Mouse (Mus musculus) lung, embryonic 15.5 days (tissue): Measurements from ENCODE around the gene Olfr472. TPM values are rescaled to one million over a fixed set of nuclear protein-coding genes. Genes with fewer than 3 reads are reported as not detected.
"Not testable (repeated sequence)": the region's sequence is repeated elsewhere in the genome, so short reads cannot be mapped to it uniquely, and the experiment has no call there.

ENCODE experiments used
- ATAC-seq: fragments of 200-750 bp; cut with Nextera tagmentation; 2 replicates; pipeline ENCODE4 v1.8.0; 2017; ENCODE audit warnings: moderate number of reproducible peaks, borderline replicate concordance; ENCODE audit not compliant: low FRiP score, low TSS enrichment; ENCODE audit errors: extremely low read depth
- H3K27ac ChIP-seq: fragments of 300-500 bp; sonication (generic); 2 replicates; pipeline ENCODE4 v1.5.1; 2015; ENCODE audit warnings: moderate library complexity, mild to moderate bottlenecking, inconsistent platforms
- H3K27me3 ChIP-seq: fragments of 300-500 bp; sonication (generic); 2 replicates; pipeline ENCODE4 v1.6.1; 2015; ENCODE audit warnings: inconsistent platforms
- H3K36me3 ChIP-seq: fragments of 300-500 bp; sonication (generic); 2 replicates; pipeline ENCODE4 v1.6.1; 2015; ENCODE audit warnings: inconsistent platforms
- H3K4me1 ChIP-seq: fragments of 300-500 bp; sonication (generic); 2 replicates; pipeline ENCODE4 v1.6.1; 2015; ENCODE audit warnings: inconsistent platforms
- H3K4me2 ChIP-seq: fragments of 300-500 bp; sonication (generic); 2 replicates; pipeline ENCODE4 v1.6.1; 2015; ENCODE audit warnings: inconsistent platforms, mild to moderate bottlenecking, moderate library complexity
- H3K4me3 ChIP-seq: fragments of 300-500 bp; sonication (generic); 2 replicates; pipeline ENCODE4 v1.5.1; 2015; ENCODE audit warnings: mild to moderate bottlenecking, inconsistent platforms
- H3K9ac ChIP-seq: fragments of 300-500 bp; sonication (generic); 2 replicates; pipeline ENCODE4 v1.6.1; 2015; ENCODE audit warnings: inconsistent platforms
- H3K9me3 ChIP-seq: fragments of 300-500 bp; sonication (generic); 2 replicates; pipeline ENCODE4 v1.6.1; 2016; ENCODE audit warnings: inconsistent platforms
- WGBS: fragments of 180-500 bp; shearing (Covaris S2); methylation state at CpG from one replicate; pipeline ENCODE4 v1.1.7; 2015; 5-methylcytosine and 5-hydroxymethylcytosine counted together
- polyA plus RNA-seq: library from polyadenylated mRNA; unstranded; fragments of >200 nt; fragmentation: Nextera tagmentation; extraction: Ambion mirVana; gene quantifications from 2 replicates; pipeline ENCODE4 v1.2.1, GENCODE M21; 2015

The Olfr472 gene
- not detected in 2 replicates for polyA plus RNA-seq

DNA sequence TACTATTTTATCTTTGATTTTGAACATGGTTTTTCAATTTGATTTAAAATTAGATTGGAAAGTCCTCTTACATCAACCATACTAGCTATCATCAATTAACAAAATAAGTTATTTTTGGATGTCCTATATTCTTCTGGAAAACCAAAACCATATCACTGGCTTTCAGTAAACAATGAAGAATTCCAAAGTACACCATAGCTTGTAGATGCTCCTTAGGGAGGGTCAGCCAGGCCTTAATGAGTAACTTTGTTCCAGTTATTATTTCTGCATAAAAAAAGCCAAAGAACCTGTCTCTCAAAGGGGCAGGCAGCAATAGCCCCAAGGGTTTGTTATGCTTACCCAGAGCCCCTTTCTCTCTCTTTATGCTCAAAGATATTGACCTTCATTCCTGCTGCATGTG, at the start of gene Olfr472:
Olfr472 (plus strand) TSS at position 301 of the 400 bp plus-strand sequence.
- no peak within 1 kb of the TSS for H3K9ac ChIP-seq

DNA sequence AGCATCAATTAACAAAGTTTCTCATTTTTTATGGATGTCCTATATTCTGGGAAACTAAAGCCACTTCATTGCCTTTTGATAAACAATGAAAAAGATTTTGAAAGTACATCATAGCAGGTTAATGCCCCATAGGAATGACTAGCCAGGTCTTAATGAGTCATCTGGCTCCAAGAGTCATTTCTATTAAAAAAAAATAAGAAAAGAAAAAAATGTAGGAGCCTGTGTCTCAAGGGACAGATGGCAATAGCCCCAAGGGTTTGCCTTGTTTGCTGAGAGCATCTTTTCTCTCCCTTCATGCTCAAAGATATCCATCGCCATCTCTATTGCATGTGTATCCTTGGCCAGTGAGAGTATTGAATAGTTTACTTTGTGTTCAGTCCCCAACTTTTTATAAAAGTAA, 32.4 kb downstream of the Olfr472 start, which contains the start of gene Olfr473:
Olfr473 (plus strand) TSS at position 301 of the 400 bp plus-strand sequence.
- Histone ChIP-seq H3K4me2 (no peak within 1 kb of the TSS), H3K4me1 (no peaks in the 10 kb centered on the region), H3K4me3 (no peak within 1 kb of the TSS), H3K27me3 (no peaks in the 10 kb centered on the region), H3K9me3 (no peaks in the 10 kb centered on the region), H3K36me3 (no peaks in the 10 kb centered on the region), H3K27ac (no peak within 1 kb of the TSS), H3K9ac (no peak within 1 kb of the TSS)
- no peak for ATAC-seq
- WGBS, result 93% methylated on average over 1 of the region's 1 CpGs

More for the DNA sequence above, at the start of gene Olfr472:
- no peaks in the 10 kb centered on the region for H3K36me3 ChIP-seq
- no peak within 1 kb of the TSS for H3K4me3 ChIP-seq
- H3K27me3 ChIP-seq, result no peaks in the 10 kb centered on the region
- no peak for ATAC-seq
- H3K27ac ChIP-seq, result no peak within 1 kb of the TSS
- H3K4me1 ChIP-seq, result no peaks in the 10 kb centered on the region
- H3K9me3 ChIP-seq, result no peaks in the 10 kb centered on the region
- H3K4me2 ChIP-seq, result no peak within 1 kb of the TSS

GRCm38 (mm10) chr7:107952539-107952938, 54.8 kb downstream of the Olfr472 start:
- H3K27me3 ChIP-seq, H3K27ac ChIP-seq, H3K4me3 ChIP-seq, H3K4me1 ChIP-seq, H3K9me3 ChIP-seq, H3K4me2 ChIP-seq, H3K36me3 ChIP-seq, ATAC-seq, H3K9ac ChIP-seq: not testable (repeated sequence)
- WGBS, result 94% methylated on average over 12 of the region's 12 CpGs

- no peaks in the 10 kb centered on the region for H3K36me3 ChIP-seq
- H3K4me3 ChIP-seq, result no peak within 1 kb of the TSS
- H3K4me2 ChIP-seq, result no peak within 1 kb of the TSS
- H3K9me3 ChIP-seq, result no peaks in the 10 kb centered on the region
- no peak for ATAC-seq
- H3K9ac ChIP-seq, result no peak within 1 kb of the TSS
- no peak within 1 kb of the TSS for H3K27ac ChIP-seq
- no peaks in the 10 kb centered on the region for H3K27me3 ChIP-seq
- H3K4me1 ChIP-seq, result no peaks in the 10 kb centered on the region
- 81% methylated on average over 1 of the region's 1 CpGs for WGBS
Measured at GRCm38 (mm10) chr7:107954343-107954742, 56.6 kb downstream of the Olfr472 start, which contains the start of gene Olfr474. Olfr474 (plus strand) TSS chr7:107954643.

Other genes with a start within 250 kb of the Olfr472 start
- gene Cyb5r2, start 139.9 kb upstream of the Olfr472 start, polyA plus RNA-seq, result 0.20 and 0.21 TPM in 2 replicates
- not detected in 2 replicates for gene Ovch2, start 96.7 kb upstream of the Olfr472 start, polyA plus RNA-seq
- gene Olfr467, start 85.6 kb upstream of the Olfr472 start, polyA plus RNA-seq, result not detected in 2 replicates
- not detected in 2 replicates for gene Olfr469, start 72.4 kb upstream of the Olfr472 start, polyA plus RNA-seq
- not detected in 2 replicates for gene Olfr470, start 50.4 kb upstream of the Olfr472 start, polyA plus RNA-seq
- not detected in 2 replicates for gene Olfr473, start 32.5 kb downstream of the Olfr472 start, polyA plus RNA-seq
- not detected in 2 replicates for gene Olfr474, start 56.7 kb downstream of the Olfr472 start, polyA plus RNA-seq
- gene Olfr476, start 66.9 kb downstream of the Olfr472 start, polyA plus RNA-seq, result not detected in 2 replicates
- gene Olfr477, start 88.8 kb downstream of the Olfr472 start, polyA plus RNA-seq, result not detected in 2 replicates
- gene Olfr478, start 136.1 kb downstream of the Olfr472 start, polyA plus RNA-seq, result not detected in 2 replicates
- gene Olfr479, start 152.8 kb downstream of the Olfr472 start, polyA plus RNA-seq, result not detected in 2 replicates
- not detected in 2 replicates for gene Olfr480, start 169.4 kb downstream of the Olfr472 start, polyA plus RNA-seq
- gene Olfr481, start 182.0 kb downstream of the Olfr472 start, polyA plus RNA-seq, result not detected in 2 replicates
- not detected in 2 replicates for gene Olfr482, start 199.7 kb downstream of the Olfr472 start, polyA plus RNA-seq
- not detected in 2 replicates for gene Olfr483, start 202.9 kb downstream of the Olfr472 start, polyA plus RNA-seq
- gene Olfr484, start 229.5 kb downstream of the Olfr472 start, polyA plus RNA-seq, result not detected in 2 replicates